Mouse (Mus musculus): ENCODE data around the gene Psmd8. TPM values are rescaled to one million over a fixed set of nuclear protein-coding genes. Genes with fewer than 3 reads are reported as not detected.
"Not testable (repeated sequence)": the region's sequence is repeated elsewhere in the genome, so short reads cannot be mapped to it uniquely, and the experiment has no call there.

The Psmd8 gene
- total RNA-seq, 2 experiments from 2014 or later, result 131 to 133 TPM

DNA sequence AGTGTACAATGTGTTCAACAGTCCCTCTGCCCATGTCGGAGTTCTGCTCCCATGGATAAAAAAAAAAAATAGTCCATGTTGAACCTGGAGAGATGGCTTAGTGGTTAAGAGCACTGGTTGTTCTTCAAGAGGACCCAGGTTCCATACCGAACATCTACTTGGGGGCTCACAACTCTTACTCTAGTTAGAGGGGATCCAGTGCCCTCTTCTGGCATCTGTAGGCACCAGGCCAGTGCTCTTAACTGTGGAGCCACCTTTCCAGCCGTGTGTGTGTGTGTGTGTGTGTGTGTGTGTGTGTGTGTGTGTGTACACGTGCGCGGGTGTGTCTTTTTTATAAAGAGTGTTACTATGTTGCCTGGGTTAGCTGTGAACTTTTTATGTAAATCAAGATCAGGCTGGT, 22.1 kb upstream of the Psmd8 start:
- Histone ChIP-seq H3K4me3 (no peak overlapping the region), H3K27ac (no peak overlapping the region)
- DNase-seq (ENCODE audit: low spot score in 2 of 2), result no peak
- no peak for TF ChIP-seq CTCF (conservative IDR thresholded peaks at IDR 0.05)

DNA sequence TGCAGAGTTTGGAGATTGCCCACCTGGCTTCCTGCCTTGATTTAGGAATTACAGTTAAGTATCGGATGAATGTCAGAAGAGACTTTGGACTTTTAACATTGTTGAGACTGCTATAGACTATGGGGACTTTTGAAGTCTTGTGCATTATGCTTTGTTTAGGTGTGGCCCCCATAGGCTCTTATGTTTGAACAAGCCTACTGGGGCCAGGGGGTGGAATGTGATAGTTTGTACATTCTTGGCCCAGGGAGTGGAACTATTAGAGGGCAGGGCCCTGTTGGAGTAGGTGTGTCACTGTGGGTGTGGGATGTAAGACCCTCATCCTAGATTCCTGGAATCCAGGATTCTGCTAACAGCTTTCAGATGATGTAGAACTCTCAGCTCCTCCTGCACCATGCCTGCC, 13.7 kb upstream of the Psmd8 start:
- H3K4me3 ChIP-seq; H3K27ac ChIP-seq; DNase-seq (ENCODE audit: low spot score in 2 of 2): not testable (repeated sequence)

DNA sequence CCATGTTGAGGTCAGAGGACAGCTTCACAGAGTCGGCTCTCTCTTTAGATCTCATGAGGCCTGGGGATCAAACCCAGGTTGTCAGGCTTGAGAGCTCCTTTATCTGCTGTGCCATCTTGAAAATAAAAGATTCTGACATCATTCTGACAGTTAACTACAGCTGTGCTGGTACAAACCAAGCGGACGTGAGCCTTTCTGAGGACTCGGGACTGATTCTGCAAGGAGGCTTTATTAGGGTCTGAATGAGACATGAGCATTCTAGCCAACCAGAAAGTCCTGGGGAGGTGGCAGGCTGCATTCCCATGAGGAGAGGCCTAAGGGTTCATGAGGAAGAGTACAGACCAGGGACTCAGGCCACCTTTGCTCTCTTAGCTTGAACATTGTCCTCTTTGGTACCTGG, 822 bp upstream of the Psmd8 start:
- H3K27ac ChIP-seq; DNase-seq (ENCODE audit: low spot score in 2 of 2): not testable (repeated sequence)

DNA sequence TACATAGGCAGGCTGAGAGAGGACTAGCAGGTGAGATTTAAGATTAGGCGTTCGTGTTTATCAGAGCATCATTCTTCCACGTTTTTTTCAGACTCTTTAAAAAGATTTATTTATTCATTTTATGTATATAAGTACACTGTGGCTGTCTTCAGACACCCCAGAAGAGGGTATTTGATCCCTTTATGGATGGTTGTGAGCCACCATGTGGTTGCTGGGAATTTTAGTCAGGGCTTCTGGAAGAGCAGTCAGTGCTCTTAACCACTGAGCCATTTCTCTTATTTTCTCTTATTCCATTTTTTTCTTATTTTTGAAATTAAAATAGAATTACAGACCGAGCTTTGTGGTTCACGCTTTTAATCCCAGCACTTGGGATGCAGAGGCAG, 344 bp upstream of the Psmd8 start:
- TF ChIP-seq CTCF (conservative IDR thresholded peaks at IDR 0.05), result no peak
- H3K27ac ChIP-seq, result peak overlapping the region; percentile 91
- DNase-seq (ENCODE audit: low spot score in 2 of 2), result no peak
- H3K4me3 ChIP-seq, result peak overlapping the region; percentile 83

More for the DNA sequence above, 822 bp upstream of the Psmd8 start:
- H3K4me3 ChIP-seq, result not testable (repeated sequence)

DNA sequence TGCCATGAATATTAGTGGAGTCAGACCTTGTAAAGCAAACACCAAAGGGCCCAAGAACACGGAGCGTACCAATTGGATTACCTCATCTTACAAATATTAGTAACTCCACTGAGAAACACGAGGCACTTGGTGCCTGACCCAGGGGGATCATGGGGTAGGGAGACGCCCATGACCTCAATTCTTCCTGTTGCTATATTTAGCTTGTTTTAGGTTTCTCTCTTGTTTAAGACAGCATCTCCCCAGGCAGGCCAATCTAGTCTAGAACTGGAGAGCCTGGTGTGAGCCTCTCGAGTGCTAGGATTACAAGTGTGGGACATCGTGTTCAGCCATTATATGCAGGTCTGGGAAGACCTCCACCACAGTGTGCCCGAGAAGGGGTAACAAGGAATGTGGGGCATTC, 1.2 kb downstream of the Psmd8 start:
- no peak for TF ChIP-seq CTCF (conservative IDR thresholded peaks at IDR 0.05)
- peak overlapping the region; percentile 83 for H3K4me3 ChIP-seq
- DNase-seq (ENCODE audit: low spot score in 2 of 2), result no peak
- H3K27ac ChIP-seq, result no peak overlapping the region

DNA sequence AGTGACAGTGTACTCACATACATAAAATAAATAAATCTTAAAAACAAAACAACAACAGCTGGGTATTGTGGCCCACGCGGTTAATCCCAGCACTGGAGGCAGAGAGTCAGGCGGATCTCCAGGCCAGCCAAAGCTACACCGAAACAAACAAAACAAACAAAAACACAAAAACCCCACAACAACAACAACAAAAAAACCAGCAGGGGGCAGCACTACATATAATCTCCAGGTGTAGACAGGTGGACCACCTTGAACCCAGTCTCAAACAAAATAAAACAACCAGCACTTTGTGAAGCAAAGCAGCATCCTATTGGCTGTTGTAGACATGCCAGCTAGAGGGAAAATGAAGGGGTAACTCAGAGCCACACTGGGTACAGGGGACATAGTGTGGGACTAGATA, 2.4 kb downstream of the Psmd8 start:
- H3K27ac ChIP-seq, result no peak overlapping the region
- no peak for DNase-seq (ENCODE audit: low spot score in 2 of 2)
- H3K4me3 ChIP-seq, result no peak overlapping the region
- TF ChIP-seq CTCF (conservative IDR thresholded peaks at IDR 0.05), result peak; percentile 58

DNA sequence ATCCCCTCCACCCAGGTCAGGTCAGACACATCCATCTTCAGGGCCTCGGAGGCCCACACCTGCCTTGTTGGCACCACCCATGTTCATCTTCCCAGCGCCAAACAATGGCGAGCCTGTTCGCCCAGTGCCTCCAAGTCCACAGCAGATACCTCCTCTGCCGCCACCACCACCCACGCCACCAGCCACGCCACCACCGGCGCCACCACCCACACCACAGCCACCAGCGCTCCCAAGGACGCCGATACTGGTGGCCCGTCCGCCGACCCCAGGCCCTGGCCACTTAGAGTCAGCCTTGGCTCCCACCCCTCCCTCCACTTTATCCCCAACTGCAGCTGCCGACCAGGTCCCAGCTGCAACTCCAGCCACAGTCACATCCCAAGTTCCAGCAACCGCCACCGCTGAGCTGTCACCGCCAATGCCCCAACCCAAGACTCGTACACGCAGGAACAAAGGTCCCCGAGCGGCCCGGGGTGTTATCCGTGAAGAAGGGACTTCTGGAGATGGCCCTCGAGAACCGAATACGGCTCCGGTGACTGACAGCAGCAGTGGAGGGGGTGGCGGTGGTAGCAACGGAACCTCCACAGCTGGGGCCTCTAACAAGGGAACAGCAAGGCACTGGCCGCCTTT, 8.0 kb downstream of the Psmd8 start:
- Histone ChIP-seq H3K4me3 (no peak overlapping the region), H3K27ac (no peak overlapping the region)
- no peak for DNase-seq (ENCODE audit: low spot score in 2 of 2)
- no peak for TF ChIP-seq CTCF (conservative IDR thresholded peaks at IDR 0.05)

DNA sequence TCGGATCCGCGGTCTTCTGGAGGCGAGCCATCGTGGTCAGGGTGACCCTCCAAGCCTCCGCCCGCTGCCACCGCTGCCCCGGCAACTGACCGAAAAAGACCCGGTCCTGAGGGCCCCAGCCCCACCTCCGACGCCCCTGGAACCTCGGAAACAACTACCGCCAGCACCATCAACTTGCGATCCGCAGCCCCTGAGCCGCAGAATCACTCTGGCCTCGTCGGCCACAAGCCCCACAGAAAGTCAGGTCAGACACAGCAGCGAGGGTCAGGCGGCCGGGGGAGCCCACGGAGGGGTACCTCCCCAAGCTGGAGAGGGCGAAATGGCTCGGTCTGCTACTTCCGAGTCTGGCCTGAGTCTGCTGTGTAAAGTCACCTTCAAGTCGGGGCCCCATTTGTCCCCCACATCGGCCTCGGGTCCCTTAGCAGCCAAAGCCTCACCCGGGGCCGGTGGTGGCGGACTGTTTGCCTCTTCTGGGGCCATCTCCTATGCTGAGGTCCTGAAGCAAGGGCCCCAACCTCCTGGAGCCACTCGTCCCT, 8.9 kb downstream of the Psmd8 start:
- no peak for DNase-seq (ENCODE audit: low spot score in 2 of 2)
- Histone ChIP-seq H3K4me3 (no peak overlapping the region), H3K27ac (no peak overlapping the region)
- TF ChIP-seq CTCF (conservative IDR thresholded peaks at IDR 0.05), result no peak

DNA sequence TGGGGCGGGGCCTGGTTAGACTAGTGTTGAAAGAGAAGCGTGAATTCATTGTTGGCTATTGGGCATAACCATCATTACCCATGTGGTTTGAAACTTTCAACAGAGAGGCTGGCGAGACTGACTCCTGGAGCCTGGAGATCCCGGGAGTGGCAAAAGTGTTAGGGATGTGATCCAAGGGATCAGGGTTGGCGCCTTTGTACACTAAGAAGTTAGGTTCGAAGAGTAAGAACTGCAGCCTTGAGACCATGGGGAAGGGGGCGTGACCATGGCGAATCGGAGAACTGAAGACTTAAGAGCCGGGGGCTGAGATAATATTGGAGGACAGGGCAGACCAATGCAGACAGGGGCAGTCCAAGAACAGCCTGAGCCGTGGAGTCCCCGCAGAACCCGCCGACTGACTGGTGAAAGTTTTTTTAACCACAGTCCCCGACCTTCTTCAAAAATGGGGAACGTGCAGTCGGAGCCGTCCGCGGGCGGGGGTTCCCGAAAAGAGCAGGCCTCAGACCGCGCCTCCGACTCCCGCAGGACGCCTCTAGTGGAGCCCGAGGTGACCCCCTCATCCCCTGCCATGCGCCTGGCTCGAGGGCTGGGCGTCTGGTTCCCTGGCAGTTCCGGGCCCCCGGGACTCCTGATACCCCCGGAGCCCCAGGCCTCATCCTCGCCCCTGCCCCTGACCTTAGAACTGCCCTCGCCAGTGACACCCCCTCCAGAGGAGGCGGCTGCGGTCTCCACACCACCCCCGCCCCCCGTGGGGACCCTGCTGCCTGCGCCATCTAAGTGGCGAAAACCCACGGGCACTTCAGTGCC, 9.5 kb downstream of the Psmd8 start:
- DNase-seq (ENCODE audit: low spot score in 2 of 2), result no peak
- TF ChIP-seq CTCF (conservative IDR thresholded peaks at IDR 0.05), result no peak

DNA sequence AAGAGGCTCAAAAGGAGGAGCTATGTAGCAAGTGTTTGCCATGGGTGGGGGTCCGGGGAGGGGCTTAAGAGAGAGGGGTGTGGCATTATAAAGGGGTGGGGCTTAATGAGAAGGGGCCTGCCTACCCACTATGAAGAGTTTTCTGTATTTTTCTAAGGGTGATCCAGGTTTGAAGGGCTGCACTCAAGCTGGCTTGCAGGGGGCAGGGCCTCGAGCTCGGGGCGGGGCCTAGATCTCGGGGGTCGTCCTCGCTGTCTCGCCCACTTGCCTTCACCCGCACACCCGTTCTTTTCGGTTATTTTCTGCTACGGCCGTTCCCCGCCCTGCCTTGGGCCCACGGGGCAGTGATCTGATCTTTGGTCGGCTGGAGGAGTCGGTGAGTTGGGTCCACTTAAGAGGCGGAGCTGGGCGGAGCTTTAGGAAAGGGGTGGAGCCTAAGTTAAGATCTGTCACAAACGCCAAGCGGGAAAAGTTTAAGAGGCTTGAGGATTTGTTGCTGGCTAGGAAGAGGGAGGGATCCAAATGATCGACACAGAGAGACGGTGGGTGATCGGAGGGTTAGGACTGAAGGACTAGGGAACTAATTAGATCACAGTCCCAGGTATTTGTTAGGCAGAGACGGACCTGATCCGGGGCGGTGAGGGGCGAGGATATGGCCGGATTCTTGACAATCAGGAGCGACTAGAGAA, 10.3 kb downstream of the Psmd8 start, which contains the start of the genes Ggn and Spred3:
Gene Ggn, plus strand, starts transcription at position 145 of the 689 bp plus-strand sequence.
Gene Spred3, minus strand, starts transcription at position 346 of the 689 bp plus-strand sequence.
- H3K27ac ChIP-seq, result peak within 1 kb of the TSS; percentile 91
- H3K4me3 ChIP-seq, result peak within 1 kb of the TSS; percentile 86
- no peak for DNase-seq (ENCODE audit: low spot score in 2 of 2)
- TF ChIP-seq CTCF (conservative IDR thresholded peaks at IDR 0.05), result no peak

More for the DNA sequence above, 9.5 kb downstream of the Psmd8 start:
- Histone ChIP-seq H3K27ac (no peak overlapping the region), H3K4me3 (peak overlapping the region; percentile 86)

DNA sequence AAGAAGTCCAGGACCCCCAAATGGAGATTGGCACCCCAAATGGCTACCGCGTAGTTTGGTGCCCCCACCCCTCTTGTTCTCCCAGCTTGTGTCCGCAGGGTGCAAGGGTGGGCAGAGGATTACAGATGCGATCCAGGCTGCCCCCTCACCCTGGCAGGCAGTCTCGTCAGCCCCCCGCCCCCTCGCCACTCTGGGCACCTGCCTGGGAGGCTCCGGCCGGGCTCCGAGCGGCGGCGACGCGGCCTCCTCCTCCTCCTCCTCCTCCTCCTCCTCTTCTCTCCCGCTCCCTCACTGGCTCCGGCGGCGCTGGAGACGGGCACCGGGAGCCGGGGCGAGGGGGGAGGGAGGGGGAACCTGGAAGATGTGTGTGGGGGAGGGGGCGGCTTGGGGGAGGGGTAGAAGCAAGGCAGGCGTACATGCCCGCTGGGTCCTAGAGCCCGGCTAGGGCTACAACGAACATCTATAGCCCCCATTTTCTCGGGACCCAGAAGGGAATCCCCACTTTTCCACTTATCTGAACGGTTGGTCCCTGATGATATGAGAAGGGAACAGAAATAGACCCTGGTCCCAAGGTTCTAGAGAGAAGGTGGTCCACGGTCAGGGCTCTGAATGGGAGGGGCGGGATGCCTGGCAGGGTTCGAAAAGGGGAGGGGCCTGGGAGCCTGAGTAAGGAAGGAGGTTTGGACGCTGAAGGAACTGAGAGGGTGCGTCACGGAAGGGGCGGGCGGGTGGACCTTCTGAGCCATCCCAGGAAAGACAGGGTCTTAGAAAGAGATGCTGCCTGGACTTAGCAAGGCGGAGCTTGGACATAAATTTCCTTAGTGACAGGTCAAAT, 11.1 kb downstream of the Psmd8 start:
- H3K27ac ChIP-seq, result peak overlapping the region; percentile 91
- TF ChIP-seq CTCF (conservative IDR thresholded peaks at IDR 0.05), result no peak
- peak overlapping the region; percentile 86 for H3K4me3 ChIP-seq
- DNase-seq (ENCODE audit: low spot score in 2 of 2), result peak; percentile 70 to 82

DNA sequence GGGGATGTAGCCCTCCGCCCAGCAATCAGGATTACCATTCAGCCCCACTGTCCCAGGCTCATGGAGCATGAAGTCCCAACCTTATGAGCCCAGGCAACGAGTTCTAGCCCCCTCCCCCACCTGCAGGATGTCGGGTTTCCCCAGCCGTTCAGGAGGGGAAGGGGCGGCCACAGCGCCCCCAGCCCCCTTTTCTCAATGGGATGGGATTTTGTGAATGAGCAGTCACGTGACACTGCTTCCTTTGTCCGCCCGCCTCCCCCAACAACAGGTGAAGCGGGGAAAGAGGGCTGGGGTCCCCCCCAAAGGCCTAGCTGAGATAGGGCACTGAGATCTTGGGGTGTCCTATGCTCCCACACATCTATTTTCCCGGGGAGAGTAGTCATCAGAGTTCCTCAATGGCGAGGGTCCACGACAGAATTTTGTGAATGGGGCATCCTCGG, 11.7 kb downstream of the Psmd8 start:
- Histone ChIP-seq H3K4me3 (peak overlapping the region; percentile 86), H3K27ac (peak overlapping the region; percentile 91)
- DNase-seq (ENCODE audit: low spot score in 2 of 2), result no peak
- no peak for TF ChIP-seq CTCF (conservative IDR thresholded peaks at IDR 0.05)

Measured in layer of hippocampus, adult 2 months (tissue).